Mouse (Mus musculus): ENCODE measurements around the gene Slc35c2.

The Slc35c2 gene

DNA sequence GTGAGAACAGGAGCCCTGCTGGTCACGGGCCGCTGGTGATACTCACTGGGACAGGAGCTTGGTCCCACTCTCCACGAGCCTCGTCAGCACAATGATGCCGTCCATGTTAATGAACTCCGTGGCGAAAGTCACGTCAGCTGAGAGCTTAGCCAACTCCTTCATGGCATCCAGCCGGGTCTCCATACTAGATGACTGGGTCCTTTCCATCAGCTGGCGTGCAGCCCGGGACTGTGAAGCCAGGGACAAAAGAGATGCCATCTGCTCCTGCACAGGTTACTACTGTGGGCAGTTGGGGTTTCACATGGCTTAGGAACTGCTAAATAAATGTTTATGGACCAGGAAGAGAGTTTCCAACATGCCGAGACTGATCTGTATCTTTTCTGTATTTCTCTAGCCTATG lies 23.9 kb upstream of the Slc35c2 start:
- DNase-seq: peak; percentile 99

DNA sequence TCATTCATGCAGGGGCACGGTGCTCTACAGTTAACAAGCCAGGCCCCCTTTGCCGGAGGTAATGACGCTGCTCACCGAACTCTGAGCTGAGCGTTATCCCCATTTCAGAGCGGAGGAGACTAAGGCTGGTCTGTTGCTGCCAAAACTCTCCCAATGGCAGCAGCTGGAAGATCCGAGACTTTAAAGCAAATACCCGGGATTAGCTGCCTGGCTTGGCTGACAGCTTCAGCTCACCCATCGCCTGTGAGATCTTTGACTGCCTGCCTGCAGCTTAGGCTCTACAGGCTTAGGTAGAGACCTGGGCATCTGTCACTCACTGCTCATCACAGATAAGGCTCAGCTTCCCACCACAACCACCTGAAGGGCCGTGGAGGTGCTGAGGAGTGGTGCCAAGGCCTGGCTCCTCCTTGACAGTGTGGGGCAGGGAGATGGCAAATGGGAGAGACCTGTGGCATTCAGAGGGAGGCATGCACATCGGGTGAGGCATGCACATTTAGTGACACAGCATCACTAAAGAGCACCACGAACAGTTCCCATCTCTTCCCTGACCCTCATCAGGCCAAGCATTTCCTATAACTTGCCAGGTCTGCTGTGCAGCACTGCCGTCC lies 23.3 kb upstream of the Slc35c2 start:
- DNase-seq: no peak

DNA sequence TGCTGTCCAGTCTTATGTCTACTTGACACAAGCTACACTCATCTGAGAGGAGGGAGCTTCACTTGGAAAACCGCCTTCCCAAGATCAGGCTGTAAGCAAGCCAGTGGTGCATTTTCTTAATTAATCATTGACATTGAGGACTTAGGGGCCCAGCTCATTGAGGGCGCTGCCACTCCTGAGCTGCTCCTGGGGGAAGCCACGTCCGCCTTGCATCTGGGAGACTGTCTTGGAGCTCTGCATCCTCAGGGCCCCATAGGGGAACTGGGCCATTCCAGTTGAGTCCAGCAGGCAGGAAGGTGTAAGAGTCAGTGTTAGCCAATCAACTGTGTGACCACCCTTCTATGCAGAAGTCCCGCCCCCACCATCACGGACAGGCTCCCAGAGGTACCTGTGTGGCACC lies 20.1 kb upstream of the Slc35c2 start:
- DNase-seq: no peak

DNA sequence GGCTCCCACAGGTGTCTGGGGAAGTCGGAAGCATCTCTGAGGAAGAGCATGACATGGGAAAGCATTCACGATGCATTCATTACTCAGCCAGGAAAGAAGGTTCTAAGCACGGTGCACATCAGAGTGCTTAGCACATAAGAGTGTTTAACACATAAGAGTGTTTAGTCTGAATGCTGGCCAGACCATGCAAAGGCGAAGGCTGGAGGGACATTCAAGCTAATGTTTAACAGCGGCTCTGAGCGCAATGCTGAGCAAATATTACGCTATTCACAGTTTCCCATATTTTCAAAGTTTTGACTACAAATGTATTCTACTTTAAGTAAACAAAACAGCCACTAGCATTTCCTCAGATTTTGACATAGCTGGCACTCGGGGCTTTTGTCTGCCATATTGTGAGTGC lies 17.8 kb upstream of the Slc35c2 start:
- DNase-seq: no peak

DNA sequence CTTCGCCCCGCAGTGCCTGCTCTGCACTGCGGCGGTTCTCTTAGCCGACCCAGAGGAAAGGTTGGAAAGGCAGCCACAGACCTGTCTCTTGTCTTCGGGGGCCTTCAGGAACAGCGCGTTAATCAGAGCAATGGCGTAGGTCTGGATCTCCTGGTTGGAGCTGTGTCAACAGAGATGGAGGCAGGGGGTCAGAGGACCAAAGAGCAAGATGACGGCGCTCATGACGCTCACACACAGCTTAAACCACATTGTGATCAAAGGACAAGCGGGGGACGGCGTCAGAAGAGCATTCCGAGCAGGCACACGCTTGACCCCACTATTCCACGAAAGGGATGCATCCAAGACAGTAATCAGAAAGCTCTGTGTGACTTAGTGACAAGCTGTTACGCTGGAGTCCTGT lies 17.1 kb upstream of the Slc35c2 start:
- no peak for DNase-seq

DNA sequence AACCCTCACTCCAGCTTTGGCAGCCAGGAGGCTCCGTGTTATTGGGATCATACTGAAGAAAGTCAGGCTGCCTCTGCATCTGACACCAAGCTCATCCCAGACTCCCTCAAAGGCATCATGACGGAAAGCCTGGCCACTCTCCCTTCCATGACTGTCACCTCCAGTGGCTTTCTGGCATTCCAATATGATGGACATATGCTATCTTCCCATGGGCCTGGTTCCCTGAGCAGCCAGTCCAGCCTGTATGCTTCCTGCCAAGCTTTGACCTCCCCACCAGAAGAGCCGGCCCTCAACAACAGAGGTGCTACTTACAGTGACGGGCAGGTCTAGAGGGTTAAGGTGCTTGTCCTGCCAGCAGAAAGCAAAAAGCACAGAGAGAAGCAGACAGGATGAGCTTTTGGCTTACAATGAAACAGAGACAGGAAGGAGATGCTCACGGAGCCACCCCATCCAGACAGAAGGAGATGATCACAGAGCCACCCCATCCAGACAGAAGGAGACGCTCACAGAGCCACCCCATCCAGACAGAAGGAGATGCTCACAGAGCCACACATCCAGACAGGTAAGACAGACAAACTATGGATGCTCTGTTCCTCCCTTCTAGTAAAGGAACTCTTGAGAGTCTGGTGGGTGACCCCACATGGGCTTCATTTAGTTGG lies 15.8 kb upstream of the Slc35c2 start:
- no peak for DNase-seq

DNA sequence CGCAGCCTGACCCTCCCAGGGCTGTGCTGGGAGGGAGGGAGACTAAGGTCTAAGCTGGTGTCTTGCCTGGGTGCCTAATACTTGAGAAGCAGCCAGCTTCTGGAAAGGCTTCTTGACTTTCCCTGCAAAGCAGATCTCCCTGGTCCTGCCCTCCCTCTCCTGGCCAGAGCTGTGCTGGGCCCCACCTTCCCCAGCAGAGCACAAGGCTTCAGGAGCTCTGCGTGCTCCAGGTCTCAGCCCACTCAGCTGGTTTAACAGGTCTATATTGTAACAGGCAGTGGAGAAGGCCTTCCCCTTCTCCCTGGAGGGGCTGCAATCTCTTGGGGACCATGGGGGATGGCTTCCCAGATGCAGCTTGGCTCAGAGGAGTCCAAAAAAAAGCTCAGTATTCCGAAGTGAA lies 13.7 kb upstream of the Slc35c2 start:
- no peak for DNase-seq

DNA sequence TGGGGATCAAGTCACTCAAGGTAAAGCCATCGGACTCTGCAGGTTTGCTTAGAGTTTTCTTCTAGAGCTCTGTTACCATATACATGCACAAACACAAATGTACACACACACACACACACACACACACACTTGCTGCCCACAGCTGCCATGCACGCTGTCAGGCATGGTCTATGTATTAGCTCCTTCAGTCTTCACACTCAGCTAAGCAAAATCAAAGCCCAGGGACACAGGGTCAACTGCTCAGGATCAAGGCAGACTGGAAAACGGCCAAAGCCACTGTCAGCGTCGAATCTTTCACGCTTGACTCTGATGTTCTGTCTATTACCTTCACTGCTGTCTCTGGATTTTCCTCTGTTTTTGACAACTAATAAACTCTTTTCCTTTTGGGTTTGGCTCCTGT lies 13.2 kb upstream of the Slc35c2 start:
- no peak for DNase-seq

DNA sequence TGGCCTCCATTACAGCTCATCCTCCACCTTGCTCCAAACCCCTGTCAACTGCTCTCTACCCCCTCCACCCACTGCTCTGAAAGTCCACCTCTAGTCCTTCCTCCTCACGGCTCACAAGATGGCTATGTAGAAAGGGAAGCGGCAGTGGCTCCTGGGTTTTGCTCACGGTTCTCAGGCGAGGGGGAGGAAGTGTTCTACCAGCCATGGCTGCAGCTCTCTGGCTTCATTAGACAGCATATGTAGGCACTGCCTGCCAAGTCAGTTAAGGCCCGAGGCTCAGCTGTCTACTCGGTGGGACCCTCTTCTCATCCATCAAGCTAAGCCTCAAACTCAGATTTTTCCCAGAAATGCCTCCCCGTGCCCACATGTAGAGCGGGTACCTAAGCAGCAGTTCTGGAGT lies 12.8 kb upstream of the Slc35c2 start:
- no peak for DNase-seq

DNA sequence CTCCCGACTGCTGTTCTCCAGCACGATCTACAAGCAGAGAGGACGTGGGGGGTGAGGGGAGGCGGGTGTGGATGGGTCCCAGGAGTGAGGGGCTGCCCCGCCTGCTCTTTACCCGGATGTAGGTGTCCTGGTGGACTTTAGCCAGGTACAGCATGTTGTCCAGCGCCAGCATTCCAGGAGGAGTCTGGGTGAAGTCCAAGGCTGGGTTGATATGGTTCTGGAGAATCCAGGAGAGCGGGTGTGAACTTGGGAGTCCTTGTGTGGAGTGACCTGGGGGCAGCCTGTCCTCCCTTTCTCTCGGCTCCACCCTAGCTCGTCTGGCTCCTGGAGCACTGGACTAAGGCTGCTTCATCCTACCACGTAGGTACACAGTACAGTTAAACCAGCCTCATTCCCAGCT lies 9.8 kb upstream of the Slc35c2 start:
- no peak for DNase-seq

DNA sequence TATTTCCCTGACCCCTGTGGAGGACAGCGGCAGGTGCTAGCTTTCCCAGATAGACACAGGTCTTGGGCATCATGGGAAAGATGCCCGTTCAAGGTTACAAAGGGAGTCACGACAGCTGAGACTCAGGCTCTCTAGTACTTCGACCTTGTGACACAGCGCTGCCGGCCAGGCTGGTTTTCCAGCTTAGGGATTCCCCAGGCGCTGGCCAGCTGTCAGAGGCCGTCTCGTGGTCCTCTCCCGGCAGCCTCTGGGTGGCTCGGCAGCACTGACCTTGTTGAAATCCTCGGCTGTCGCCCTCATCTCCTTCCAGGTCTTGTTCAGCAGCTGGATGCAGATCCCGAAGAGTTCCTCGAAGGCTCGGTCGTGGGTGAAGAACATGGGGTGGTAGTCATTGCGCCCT lies 8.9 kb upstream of the Slc35c2 start:
- DNase-seq: no peak

DNA sequence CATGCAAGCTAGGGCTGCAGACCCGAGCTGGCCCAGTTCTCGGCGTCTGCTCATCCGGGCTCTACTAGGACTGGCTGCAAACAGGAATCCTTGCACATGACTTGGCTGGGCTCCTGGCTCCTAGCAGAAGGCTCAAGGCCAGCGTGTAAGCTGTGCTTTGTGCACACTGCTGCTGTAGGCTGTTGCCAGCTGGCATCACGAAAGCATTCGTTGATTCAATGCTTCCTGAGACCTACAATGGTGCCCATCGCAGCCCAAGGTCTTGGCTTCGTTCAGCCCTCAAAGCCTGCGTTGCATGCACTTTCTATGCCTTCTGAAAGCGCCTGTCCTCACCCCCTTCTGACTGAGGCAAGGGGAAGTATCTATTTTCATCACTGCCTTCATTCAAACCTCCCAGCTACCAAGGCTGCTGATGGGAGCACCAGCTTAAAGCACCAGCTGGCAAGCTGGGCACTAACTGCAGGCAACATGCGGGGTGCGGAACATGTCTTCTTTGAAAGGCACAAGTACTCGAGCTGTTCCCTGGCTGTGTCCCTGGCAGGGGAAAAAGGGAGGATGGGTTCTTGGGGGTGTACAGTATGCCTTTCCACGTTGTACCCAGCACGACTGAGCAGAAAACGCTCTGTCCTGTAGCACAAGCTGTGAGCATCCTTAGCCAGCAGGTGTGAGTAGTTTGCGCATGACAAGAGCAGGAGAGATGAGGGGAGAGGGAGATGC lies 804 bp upstream of the Slc35c2 start:
- peak; percentile 86 for DNase-seq

DNA sequence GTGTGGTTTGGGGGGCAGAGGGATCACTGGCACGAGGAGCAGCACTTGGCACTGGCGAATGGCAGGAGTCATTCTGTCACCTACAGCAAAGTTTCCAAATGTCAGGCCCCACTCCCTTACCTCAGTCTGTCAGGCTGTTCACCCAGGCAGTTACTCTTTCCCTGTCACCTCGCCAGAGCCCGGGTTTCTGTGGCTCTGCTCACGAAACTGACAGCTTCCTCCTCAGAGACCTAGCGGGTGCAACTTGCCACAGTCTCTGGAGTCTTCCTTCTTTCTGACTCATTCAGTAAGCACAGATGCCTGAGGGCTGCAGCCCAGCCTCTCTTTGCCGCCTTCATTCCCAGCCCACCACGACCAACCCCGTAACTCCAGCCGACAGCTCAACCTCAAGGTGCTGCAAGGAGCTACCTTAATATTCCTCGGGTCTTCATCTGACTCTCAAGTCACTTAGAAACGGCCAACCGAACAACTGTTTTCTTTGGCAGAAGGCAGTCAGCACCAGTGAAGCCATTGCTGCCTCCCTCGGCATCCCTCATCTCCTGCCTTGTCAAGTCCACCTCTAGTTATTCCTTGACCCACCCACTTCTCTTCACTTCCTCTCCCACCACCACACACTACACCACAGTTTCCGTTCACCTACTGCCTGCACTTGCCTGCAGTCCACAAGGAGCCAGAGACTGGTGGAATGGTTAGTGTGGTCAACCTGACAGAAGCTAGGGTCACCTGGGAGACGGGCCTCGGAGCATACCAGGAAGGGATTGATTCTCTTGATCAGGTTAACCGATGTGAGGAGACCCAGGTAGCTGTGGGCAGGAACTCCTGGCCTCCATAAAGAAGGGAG lies 1.1 kb downstream of the Slc35c2 start:
- DNase-seq: no peak

DNA sequence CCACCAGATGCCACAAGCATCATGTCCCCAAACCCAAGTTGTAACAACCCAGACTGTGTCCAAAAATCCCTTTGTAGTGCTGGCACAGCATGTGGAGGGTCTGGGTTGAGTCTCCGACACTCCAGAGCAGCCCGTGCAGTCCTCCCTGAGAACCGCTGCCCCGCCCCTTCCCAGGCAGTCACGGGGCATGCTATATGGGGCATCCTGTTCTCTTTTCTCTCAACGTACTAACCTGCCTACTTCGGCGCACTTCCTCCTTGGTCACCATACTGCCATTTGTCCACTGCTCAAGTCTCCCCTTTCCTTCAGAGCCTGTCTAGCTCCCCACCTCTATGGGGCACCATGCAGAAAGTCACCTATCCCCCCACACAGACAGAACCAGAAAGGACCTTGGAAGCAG lies 2.0 kb downstream of the Slc35c2 start:
- DNase-seq: no peak

DNA sequence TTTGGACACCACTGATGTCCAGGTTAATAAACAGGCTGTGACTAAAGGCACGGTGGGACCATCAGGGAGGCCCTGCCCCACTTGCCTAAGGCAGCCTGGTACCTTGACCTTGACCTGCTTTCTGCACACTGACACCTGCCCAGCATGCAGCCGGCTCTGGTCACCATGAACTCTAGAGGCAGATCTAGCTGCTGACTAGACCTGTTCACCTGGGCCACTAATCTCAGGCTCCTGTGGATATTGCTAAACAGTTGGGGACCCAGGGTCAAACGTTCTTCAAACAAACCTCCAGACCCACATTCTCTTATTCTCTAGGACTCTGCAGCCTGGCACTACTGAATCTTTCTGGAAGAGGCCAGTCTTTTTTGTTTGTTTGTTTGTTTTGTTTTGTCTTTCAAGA lies 2.6 kb downstream of the Slc35c2 start:
- no peak for DNase-seq

DNA sequence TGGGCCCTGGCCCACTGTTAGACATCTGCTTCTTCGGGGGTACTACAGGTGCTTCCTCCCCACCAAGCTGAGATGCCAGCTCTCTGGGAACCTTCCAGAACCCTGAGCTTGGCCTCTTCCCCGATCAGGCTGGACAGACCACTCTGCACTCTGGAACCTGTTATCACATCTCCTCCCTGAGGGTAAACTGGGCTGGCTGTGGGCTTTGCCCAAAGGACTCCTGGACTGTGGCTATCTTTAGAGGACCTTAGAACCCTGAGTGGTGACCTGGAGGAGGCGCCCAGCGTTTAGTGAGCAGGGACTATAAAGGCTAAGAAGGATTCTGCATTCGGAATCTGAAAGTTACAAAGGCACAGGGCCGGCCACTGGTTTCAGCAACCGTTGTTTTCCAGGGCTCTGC lies 3.3 kb downstream of the Slc35c2 start:
- no peak for DNase-seq

DNA sequence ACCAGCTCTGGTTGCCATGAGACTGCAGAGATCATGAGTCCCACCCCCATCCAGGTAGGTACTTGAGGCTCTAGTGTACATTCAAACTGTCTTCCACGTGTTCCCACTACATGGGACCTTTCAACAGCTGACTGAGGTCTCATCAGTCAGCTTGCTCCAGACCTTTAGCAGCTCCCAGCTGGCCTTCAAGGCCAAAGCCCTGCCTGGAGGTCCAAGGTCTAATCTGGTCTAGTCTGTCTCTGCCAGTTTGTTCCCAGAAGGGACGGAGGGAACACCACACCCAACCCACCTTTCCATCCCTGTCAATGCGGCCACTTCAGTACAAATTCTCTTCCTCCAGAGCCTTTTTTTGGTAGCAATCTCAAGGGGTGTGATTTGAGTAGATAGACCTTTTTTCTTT lies 4.0 kb downstream of the Slc35c2 start:
- no peak for DNase-seq

DNA sequence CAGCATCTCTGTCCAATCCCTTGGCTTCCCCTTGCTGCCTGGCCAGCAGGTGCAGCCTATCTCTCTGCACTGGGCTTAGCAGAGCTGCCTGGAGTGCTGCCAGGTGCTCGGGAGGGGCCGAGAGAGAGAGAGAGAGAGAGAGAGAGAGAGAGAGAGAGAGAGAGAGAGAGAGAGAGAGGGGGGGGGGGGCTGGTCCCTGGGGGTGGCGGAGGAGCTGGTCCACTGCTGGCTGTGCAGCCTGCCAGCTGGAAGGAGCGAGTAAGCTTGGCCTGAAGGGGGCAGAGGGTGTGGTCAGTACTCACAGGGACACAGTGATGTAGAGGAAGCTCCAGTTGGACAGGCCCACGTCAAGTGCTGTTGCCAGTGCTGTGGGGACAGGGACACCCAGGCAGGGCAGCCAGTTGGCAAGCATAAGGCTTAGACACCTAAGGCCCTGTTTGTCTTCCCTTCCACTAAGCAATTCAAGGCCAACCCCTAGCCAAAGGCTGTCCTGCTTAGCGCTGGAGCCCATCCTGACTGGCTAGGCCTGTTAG lies 5.8 kb downstream of the Slc35c2 start:
- DNase-seq: no peak

DNA sequence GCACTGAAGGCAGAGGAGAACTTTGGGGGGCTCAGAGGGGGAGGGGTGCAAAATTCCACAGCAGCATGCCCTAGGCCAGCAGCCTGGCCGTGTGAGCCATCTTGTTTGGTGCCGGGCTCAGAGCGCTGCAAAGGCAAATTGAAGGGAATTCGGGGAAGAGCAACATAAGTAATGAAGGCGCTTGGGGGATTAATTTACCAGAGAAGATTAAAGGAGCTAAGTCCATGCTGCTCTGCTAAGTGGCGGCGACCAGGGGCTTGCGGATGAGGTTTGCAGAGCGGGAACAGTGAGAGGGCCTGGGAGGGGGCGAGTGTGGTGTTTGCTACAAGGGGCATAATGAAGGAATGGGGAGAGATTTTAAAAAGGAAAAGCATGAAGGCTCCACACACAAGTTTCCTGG lies 8.3 kb downstream of the Slc35c2 start:
- DNase-seq: no peak

DNA sequence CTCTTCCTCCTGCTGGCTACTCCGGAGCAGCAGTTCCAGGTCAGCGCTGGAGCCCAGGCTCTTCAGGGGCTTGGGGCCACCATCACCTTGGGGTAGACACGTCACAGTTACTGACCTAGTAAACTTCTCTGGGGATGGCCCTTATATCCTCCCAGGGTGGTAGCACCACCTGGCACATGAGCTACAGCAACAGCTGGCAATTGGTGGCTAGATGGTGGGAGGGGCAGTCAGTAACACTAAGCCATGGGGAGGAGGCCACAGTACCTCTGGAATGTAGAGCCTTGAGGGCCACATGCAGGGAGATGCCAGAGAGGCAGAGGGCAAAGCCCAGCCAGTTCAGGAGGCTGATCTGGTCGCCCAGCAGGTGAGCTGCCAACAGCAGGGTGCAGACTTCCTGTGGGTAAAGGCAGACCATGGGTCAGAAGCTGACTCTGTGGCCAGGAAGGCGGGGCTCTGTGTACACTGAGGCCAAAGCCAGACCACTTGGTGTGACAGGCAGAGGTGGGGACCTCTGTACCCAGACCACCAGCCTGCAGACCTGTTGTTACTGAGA lies 10.4 kb downstream of the Slc35c2 start:
- no peak for DNase-seq

DNA sequence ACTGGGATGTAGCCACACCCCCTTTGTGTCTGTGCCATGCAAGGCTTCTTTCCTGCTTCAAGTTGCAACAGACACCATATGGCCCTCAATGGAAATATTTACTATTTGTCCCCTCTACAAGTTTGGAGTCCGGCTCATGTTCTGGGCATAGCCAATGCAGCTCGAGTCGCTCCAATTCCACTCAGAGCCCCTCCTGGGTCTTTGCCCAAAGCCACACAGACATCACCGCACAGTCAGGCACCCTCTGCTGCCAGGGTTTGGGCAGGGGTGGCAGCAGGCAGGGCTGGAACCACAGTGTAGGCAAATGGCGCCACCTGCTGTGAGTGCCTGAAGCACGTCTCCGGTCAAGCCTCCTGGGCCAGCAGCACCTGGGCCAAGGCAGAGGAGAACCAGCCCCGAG lies 11.8 kb downstream of the Slc35c2 start:
- DNase-seq: peak; percentile 87

DNA sequence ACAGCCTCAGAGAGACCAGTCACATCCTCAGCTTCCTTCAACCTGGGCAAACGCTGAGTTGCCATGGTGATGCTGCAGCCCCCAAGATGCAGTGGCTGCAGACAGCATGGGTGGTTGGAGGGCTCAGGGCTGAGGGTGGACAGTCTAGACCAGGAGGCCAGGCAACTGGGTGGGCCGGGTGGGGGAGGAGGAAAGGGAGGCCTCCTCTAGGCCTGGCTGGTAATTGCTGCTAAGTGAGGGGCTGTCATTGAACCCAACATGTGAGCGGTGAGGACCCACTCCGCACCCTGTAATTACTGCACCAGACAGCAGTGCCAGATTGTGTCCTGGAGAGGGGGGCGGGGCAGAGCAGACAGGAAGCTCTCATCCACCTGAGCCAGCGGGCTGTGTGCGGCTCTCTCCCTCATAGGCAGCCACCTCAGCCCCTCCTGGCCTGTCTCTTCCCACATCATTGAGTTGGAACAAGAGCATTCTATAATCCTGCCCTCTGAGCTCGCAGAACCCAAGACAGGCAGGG lies 12.5 kb downstream of the Slc35c2 start:
- no peak for DNase-seq

DNA sequence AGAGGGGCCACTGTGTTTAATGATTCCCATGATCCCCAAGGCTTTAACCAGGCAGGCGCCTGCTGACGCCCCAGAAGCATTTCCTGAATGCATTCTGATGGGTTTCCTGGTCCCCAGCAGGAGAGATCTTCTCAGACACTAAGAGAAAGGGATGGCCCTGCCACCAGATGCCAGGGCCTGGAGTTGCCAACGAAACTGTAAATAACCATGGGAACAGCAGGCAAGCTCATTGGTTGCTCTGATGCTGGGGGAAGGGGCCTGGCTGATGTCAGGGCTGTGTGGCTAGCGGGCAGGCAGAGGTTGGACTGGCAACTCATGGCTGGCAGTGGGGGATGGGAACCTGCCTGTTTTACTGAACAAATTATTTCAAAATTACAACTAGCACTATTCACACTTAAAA lies 14.1 kb downstream of the Slc35c2 start:
- no peak for DNase-seq
